Mouse (Mus musculus): ENCODE results near the gene Gm10220.
"Not testable (repeated sequence)": the region's sequence is repeated elsewhere in the genome, so short reads cannot be mapped to it uniquely, and the experiment has no call there.

Gm10220 gene

GRCm38 (mm10) chr5:26121321-26121720, at the start of gene Gm10220:
Gm10220 (minus strand) TSS chr5:26121421.
- DNase-seq (ENCODE audit: low spot score), result not testable (repeated sequence)

- no peak for DNase-seq (ENCODE audit: low spot score)
These were observed 48.6 kb upstream of the Gm10220 start for GRCm38 (mm10) chr5:26169855-26170254.

GRCm38 (mm10) chr5:26165791-26166165, 44.6 kb upstream of the Gm10220 start:
- no peak for DNase-seq (ENCODE audit: low spot score)

GRCm38 (mm10) chr5:26165036-26165790, 44.0 kb upstream of the Gm10220 start:
- no peak for DNase-seq (ENCODE audit: low spot score)

GRCm38 (mm10) chr5:26157396-26158170, 36.4 kb upstream of the Gm10220 start:
- no peak for DNase-seq (ENCODE audit: low spot score)

GRCm38 (mm10) chr5:26142891-26143290, 21.7 kb upstream of the Gm10220 start:
- no peak for DNase-seq (ENCODE audit: low spot score)

- DNase-seq (ENCODE audit: low spot score), result not testable (repeated sequence)
These were observed 16.0 kb downstream of the Gm10220 start, which contains the start of gene 5031410I06Rik for GRCm38 (mm10) chr5:26105262-26105661. 5031410I06Rik (minus strand) TSS chr5:26105362.

- not testable (repeated sequence) for DNase-seq (ENCODE audit: low spot score)
These were observed 32.0 kb downstream of the Gm10220 start, which contains the start of gene Gm10471 for GRCm38 (mm10) chr5:26089191-26089590. Gm10471 (minus strand) TSS chr5:26089291.

GRCm38 (mm10) chr5:26079023-26079422, 42.2 kb downstream of the Gm10220 start:
- not testable (repeated sequence) for DNase-seq (ENCODE audit: low spot score)

GRCm38 (mm10) chr5:26070716-26071115, 50.5 kb downstream of the Gm10220 start:
- DNase-seq (ENCODE audit: low spot score), result no peak

All from layer of hippocampus, adult 9-10 months (tissue).